Mouse (Mus musculus) fat pad, adult 2 months (tissue): ENCODE data around the gene Oaf.

Experiments
- DNase-seq: peaks from one replicate; pipeline ENCODE4 v3.0.0-alpha.2; 2011; ENCODE audit warnings: low read depth, low spot score; ENCODE audit errors: extremely low read depth

The Oaf gene

DNA sequence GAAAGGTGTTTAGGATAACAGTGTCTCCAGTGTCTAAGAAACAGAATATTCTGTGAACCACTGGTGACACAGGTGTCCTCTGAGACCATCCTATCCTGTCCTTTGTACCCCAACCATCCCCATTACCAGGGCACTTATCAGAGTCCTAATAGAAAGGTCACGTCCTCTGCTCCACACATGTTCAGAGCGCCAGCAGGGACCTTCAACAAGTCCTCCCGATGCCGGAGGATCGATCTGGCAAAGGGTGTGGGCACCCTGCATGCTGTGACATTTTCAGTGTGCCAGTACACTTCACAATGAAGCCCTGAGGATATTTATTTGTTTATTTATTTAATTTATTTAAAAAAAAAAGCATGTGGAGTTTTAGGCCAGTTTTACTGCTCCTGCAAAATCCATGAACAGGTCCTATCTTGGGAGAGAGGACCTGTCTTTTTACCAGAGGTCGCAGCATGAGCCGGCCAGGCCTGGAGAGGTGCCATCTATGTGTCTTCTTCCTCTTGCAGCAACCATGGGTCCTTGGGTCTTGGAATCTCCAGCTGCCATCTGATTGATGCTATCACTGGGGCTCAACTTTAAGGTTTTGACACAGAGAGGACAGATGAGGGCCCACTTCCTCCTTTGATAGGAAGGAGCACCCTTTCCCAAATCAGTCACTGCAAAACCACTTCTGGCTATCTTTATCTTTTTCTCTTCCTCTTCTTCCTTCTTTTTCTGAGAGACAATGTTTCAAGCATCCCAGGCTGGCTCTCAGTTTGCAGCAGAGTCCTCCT lies 6.3 kb upstream of the Oaf start:
- no peak for DNase-seq

DNA sequence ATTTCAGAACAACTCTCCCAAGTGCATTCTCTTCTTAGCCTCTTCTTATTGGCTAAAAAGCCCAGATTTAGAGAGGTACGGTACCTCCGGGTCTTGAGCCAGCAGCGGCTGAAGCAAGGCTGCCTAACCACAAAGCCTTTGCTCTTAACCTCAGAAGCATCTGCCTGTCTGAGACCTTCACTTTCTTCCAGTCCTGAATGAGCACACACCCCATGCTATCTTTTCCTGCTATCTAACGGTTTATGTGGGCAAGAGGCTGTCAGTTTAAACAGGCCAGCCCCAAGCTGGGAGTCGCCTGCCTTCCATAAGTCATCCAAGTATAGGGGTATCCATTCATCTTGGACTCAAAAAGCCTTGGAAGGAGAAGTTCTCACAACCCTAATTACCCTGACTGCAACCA lies 2.7 kb upstream of the Oaf start:
- no peak for DNase-seq

- DNase-seq = no peak
Observed at GRCm38 (mm10) chr9:43241970-43242369, 2.3 kb upstream of the Oaf start.

DNA sequence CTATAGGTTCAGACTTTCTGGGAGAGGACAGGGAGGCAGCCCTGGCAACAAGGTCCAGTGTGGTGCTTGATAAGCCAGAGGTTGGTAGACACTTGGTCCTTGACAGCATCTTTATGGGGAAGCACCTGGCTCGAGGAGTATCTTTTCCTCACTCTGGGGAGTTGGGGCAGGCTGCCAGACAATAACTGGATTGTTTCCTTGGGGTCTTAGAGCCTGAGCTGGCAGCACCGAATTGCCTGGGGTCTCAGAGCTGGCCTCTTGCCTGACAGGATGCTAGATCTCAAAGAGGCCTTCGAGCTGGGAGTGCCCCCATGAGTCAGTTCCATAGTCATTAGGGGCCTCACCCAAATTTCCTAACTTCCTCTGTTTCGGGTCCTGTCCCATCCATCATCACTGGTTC lies 1.6 kb upstream of the Oaf start:
- DNase-seq = no peak

DNA sequence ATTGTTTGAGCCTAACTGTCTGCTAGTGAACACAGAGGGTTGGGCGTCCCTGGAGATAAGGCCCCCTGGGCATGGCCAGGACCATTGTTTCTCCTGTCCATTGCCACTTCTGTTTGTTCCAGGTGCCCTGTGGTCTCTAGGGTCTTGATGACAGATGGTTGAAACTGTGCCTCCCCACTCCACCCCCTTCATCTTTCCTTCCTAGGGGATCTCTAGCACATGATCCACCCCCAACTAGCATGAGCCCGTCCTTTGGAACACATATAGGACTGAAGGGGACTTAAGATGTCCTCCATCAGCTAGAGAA lies 836 bp upstream of the Oaf start:
- DNase-seq = no peak

DNA sequence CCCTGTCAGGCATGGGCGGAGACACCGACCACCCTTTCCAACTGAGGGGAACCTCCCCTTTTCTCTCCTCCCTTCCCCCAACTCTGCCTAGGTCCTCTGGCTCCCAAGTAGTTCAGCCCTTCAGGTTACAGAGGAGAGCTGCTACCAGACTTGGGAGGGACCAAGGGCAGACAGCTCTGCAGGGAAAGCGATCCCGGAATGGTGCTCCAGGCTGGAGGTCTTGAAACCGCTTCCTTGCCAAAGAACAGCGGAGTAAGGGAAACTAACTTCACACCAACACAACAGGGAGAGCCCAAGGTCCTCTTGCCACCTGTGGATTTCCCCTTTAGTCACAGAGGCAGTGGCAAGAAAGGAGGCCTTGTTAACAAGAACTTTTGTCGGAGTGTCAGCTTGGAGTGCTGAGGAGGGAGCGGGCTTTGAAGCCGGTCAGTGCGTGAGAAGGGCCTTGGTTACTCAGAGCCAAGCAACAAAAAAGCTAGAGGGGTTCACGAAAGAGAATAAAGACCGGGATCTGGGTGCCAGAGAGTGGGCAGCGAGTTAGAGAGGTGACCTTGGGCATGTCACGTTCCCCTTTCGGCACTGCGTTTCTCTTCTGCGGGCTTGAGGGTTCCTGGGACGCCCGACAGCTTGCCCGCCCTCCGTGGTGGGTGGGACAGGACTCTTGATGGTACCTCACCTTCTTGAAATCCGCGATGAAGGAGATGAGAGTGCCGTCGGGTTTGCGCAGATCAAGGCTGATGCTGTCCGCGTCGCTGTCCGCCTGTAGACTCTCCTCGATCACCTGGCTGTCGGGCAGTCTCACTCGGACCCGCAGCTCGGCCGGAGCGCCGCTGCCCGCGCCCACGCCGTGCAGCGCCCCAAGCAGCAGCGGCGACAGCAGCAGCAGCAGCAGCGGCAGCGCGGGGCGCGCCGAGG lies 823 bp downstream of the Oaf start:
- no peak for DNase-seq

DNA sequence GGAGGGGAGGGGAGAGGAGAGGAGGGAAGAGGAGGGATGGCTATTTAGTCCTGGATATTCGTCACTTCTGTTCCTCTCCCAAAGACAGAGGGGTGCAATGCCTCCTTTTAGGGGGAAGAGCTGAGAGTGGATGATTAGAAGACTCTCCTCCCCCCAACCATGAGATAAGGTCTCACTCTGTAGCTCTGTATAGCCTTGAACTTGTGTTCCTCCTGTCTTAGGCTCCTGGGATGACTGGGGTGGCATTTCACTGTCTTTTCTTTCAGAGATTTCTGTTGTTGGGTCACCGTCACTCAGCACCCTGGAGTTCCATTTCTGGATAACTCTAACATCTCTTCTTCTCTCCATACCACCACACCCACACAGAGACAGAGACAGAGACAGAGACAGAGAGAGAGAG lies 1.5 kb downstream of the Oaf start:
- DNase-seq = no peak

DNA sequence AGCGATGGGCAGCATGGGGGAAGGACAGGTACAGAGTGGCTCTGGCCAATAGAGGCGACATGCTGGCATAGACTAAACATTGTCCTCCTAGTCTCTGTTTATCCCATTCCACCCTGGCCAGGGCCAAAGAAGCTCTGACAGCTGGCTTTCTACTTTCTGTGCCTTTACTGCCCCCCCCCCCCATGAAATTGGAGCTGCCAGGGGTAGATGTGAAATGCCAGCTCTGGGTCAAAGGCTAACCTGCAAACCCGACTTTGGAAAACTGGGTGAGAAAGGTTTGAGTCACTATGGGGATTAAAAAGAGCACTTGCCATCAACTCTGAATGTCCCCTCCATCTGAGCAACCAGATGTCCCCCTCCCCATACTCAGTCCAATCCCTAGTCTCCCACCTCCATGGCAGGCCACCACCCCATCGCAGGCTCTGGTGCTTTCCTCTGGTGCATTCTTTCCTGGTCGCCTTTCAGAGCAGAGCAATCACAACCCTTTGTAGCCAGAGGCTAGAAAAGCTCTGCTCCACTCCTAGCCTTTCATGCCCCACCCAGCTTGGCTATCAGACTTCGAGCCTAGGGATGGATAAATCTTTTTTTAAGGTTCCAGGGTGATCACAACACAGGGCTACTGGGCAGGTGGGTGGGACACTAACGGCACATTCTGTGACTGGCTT lies 2.5 kb downstream of the Oaf start:
- DNase-seq = no peak

DNA sequence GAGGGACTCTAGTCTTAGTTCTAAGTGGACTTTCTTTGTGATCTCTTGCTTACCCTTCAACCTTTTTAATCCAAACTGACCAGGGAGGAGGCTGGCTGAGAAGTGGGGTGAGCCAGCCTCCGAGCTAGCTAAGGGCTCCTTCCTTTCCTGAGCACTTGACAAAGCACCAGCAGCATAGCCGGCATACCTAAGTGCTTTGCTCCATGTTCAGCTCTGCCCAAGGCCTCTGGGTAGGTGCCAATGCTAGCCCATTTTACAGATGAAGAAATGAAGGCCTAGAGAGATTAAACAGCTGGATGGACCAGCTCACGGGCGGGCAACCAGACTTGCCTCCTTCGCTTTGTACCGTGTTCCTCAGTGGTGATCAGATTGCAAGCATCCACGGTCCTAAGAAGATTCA lies 3.1 kb downstream of the Oaf start:
- no peak for DNase-seq

DNA sequence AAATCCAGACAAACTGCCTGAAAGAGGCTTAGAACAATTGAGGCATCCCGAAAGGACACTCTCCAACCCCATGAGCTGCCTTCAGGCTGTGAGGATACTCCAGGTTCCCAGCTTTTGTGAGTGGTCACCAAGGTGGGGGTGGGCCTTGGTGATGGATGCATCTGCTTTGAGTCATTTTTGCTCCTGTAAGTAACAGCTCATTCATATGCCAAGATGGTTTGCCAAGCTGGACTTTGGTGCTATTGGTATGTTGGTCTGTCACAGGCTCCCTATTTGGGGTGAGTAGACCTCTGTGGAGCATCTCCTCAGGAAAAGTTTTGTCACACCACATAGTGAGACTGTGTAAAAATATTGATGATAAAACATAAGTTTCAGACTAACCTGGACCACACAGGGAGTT lies 3.6 kb downstream of the Oaf start:
- DNase-seq = no peak

GRCm38 (mm10) chr9:43235336-43235735 lies 4.4 kb downstream of the Oaf start:
- no peak for DNase-seq

DNA sequence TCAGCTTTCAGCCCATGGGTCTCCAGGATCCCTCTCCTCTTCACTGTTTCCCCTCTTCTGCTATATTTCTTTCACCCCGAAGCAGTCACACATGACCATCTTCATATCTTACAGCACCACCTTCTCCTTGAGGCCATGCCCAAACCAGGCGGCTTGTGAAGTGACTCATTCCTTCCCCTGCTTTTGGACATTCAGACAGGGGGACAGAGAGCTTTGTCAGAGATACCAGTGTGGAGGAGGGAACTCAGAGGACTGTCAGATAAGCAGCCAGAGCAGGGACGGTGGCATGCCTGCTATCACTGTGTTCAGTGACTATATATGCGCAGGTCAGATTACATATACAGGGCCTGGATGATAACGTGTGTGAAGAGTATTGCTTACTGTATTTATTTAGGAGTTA lies 5.2 kb downstream of the Oaf start:
- DNase-seq = no peak

- no peak for DNase-seq
Observed at GRCm38 (mm10) chr9:43233515-43233914, 6.2 kb downstream of the Oaf start.

DNA sequence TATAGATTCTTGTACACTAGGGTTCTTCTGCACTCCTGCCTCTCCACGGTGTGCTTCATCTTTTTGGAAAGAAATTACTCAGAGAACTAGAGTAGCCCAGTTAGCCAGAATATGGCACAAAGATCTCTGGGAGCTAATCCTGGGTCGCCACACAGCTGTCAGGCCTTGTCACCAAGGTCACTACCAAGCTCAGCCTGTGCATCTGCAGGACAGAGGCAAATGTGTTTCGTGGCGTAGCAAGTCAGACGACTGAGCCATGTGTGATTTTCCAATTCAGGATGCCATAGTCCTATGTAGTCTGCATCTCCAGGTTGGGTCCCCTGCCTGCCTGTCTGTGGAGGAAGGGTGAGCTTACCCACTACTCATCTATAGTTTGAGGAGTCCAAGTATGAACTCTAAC lies 6.7 kb downstream of the Oaf start:
- no peak for DNase-seq

- no peak for DNase-seq
Observed at GRCm38 (mm10) chr9:43232286-43232685, 7.4 kb downstream of the Oaf start.

GRCm38 (mm10) chr9:43231805-43232204 lies 7.9 kb downstream of the Oaf start:
- no peak for DNase-seq

GRCm38 (mm10) chr9:43230886-43231285 lies 8.8 kb downstream of the Oaf start:
- DNase-seq = no peak

- no peak for DNase-seq
Observed at GRCm38 (mm10) chr9:43229962-43230361, 9.7 kb downstream of the Oaf start.

GRCm38 (mm10) chr9:43229398-43229895 lies 10.3 kb downstream of the Oaf start:
- no peak for DNase-seq

- no peak for DNase-seq
Observed at GRCm38 (mm10) chr9:43228745-43229144, 11.0 kb downstream of the Oaf start.

DNA sequence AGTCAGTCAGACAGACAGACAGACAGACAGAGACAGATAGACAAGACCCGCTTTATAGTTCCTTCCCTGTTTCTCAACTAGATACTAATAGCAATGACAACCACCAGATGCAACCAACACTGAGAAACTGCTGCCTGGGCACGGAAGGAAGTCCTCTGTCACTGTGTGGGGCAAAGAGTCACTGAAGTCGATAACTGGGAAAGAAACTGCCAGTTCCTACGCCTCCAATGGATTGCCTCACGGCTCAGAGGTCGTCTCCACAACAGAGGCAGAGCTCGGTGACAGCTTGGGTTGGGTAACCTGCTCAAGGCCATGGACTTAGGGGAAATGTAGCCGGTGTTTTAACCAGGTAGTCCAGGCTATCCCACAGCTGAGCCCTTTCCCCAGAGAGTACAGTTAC lies 12.1 kb downstream of the Oaf start:
- DNase-seq = no peak
